Mouse (Mus musculus) activated CD4-positive, CD25-positive, alpha-beta regulatory T cell, adult 4 months (primary cell): Measurements from ENCODE around the gene Nsun7. TPM values are rescaled to one million over a fixed set of nuclear protein-coding genes. Genes with fewer than 3 reads are reported as not detected.

Experiments
- ATAC-seq: one replicate; pipeline ENCODE4 v1.8.0; 2017
- polyA plus RNA-seq, 2 experiments: library from polyadenylated mRNA; unstranded; fragments of 100-300 nt; shearing (Covaris generic); gene quantifications; one replicate each; pipeline ENCODE4 v1.2.1; 2017

Gene Nsun7
- polyA plus RNA-seq, 2 experiments from 2014 or later = 0.17 to 0.65 TPM

- no peak for ATAC-seq
These were observed 21.0 kb downstream of the Nsun7 start for GRCm38 (mm10) chr5:66280742-66281141.

DNA sequence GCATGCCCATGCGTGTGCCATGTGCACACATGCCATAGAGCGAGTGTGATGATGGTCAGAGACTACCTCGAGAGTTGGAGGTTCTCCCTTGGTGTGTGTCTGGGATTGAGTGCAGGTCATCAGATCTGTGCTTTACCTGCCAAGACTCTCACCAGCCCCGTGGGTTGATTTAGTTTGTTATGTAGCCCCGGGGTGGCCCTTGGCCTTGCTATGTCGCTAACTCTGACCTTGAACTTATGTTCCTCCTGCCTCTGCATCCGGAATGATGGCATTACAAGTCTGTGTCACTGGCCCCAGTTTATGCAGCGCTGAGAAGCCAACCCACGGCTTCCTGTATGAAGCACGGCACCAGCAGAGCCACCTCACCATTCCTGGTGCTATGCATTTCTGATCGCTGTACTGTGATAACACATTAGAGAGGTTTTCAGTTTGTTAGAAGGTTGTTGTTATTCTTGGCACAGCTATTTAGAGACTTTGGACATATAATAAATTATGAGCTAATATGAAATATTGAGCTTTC is 34.5 kb downstream of the Nsun7 start:
- ATAC-seq = no peak

DNA sequence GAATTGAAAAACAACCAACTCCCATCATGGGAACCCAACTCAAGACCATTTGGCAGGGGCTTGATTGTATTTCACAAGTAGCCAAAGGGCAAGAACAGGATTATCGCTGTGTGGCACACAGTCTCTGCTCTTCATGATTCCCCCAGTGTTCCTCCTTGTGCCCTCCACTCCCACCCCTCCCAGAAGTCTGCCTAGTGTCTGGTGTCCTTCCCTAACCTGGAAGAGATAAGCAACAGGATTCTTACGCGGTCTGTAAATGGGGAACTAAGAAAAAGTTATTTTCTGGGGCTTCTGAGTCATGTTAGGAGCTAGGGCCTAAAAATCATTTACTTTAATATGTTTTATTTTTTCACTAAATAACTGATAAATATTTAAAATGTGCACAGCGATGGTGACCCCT is 35.3 kb downstream of the Nsun7 start:
- no peak for ATAC-seq

DNA sequence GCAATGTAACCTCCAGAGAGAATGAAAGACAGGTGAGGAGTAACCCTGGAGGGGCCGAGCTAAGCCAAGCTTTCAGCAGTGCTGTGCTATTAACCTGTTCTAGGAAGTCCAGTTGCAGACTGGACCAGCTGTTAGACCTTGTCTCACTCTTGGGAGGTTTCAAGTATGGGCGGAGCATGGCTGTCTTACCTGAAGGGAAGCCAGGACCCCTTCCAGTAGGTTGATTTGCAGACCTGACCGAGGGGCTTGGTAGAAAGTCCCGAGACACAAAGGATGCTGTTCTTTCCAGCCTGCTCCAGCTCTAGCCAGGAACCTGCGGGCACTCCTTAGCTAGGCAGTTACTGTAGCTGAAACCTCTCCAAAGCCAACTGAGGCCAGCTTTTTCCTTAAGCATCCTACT is 36.4 kb downstream of the Nsun7 start:
- no peak for ATAC-seq

DNA sequence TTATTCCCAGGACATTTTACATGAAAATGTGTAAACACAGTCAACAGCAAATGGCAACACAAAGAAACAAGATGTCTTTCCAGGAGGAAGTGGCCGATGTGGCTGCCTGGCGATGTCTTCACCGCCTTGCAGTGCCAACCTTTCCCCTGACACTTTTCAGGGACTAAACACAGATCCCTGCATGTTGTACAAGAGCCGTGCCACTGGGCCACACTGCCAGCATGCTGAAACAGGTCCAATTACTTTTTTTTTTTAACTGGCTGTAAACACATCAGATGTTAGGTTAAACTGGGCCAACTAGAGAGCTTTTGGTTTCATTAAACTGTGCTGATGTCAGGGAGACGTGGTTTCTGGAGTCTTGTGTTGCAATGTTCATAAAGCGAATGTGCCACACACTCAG is 39.2 kb downstream of the Nsun7 start:
- ATAC-seq = no peak

- ATAC-seq = no peak
These were observed 40.9 kb downstream of the Nsun7 start for GRCm38 (mm10) chr5:66300576-66300975.

DNA sequence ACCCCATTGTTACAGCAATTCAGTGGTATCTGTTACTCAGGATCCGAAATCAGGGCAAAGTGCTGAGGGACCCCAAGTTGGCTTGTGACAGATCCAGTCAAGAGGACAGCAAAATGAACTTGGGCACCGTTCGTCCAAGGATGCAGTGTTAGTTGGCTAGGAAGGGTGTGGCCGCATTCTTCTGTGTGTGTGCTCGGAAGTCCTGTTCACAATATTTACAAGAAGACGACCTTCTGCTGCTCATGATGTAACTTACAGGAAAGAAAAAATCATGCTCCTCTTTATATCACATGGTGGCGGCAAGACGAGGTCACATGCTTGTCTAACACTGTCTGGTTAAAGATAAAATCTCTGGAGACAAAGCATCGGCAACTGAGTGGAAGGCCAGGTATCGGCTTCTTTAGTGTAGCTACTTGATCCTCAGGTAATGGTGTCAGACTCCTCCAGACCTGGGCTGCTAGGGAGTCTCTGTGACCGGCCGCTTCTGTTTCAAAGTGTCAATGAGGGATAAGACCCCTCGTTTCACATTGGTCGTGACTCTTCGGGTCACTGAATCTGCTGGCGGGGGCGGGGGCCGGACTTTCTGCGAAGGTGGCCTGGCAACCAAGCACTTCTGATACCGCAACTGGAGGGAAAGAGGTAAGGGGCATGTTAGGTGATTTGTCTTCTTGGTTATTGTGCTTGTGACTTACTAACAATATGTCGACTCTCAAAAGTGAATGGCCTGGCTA is 42.6 kb downstream of the Nsun7 start:
- ATAC-seq = no peak

GRCm38 (mm10) chr5:66302873-66303272 is 43.2 kb downstream of the Nsun7 start:
- no peak for ATAC-seq

GRCm38 (mm10) chr5:66304300-66305067 is 44.8 kb downstream of the Nsun7 start:
- ATAC-seq = no peak

GRCm38 (mm10) chr5:66305511-66305910 is 45.8 kb downstream of the Nsun7 start:
- no peak for ATAC-seq

GRCm38 (mm10) chr5:66310328-66310727 is 50.6 kb downstream of the Nsun7 start:
- ATAC-seq = no peak

GRCm38 (mm10) chr5:66310806-66311205 is 51.1 kb downstream of the Nsun7 start:
- ATAC-seq = no peak

DNA sequence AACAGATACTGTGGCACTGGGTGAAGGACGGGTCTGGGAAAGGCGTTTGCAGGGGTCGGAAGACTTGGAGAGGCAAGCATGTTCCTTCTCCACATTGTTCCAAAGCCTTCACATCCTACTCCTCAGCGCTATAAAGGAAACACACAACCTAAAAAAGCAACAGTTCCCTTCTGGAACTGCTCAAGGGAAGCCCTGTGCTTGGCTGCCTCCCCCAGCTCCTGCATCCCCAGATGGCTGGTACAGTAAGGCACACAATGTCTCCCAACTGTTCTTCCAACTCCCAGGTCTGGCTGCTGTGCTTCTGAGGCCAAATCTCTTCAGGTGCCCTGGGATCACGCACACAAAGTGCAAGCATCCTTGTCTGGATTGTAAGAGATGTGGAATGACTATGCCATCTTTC is 56.1 kb downstream of the Nsun7 start:
- ATAC-seq = no peak

- no peak for ATAC-seq
These were observed 59.6 kb downstream of the Nsun7 start for GRCm38 (mm10) chr5:66319341-66319740.

DNA sequence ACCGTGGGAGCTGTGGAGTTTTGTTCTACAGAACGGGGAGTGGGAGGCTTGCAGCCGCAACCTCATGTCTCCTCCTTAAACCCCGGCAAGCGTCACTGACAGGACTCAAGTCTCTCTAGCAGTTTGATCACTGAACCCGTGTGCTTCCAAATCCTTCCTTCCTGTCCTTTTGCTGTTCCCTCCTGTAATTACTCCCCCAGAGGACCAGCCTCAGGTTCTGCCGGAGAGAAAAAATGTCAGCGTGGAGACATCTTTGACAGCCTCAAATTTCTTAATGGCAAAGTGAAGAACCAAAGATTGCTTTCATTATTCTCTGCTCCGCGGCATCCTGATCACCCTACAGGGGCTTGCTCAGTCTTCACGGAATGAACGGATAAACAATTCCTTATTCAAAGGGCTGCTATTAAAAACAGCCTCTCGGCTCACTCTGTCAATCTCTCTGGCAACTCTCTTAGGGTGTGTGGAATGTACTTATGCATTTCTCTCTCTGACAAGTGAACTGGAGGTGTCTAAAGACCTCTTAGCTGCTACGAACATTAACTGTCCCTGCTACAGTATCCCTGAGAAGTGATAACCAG is 60.2 kb downstream of the Nsun7 start:
- ATAC-seq = no peak

- no peak for ATAC-seq
These were observed 63.4 kb downstream of the Nsun7 start for GRCm38 (mm10) chr5:66323131-66323530.

- no peak for ATAC-seq
These were observed 63.9 kb downstream of the Nsun7 start for GRCm38 (mm10) chr5:66323603-66324002.

DNA sequence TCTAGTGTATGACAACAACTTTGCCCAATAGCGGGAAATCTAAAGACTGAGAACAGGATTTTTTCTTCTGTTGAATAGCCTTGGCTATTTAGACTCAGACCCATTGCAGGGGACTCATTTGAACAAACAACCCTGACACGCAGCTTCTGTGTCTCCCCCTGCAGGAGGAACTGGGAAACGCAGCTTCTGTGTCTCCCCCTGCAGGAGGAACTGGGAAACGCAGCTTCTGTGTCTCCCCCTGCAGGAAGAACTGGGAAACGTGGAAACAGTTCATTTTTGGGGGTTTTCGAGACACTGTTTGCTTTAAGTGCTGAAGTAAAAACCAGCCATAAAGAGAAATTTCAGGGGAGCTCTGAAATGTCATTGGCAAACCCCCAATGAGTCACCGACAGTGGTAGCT is 66.7 kb downstream of the Nsun7 start:
- no peak for ATAC-seq

- ATAC-seq = no peak
These were observed 68.4 kb downstream of the Nsun7 start for GRCm38 (mm10) chr5:66327949-66328726.

GRCm38 (mm10) chr5:66328766-66329165 is 69.1 kb downstream of the Nsun7 start:
- ATAC-seq = no peak

GRCm38 (mm10) chr5:66330806-66331205 is 71.1 kb downstream of the Nsun7 start:
- ATAC-seq = no peak

GRCm38 (mm10) chr5:66337025-66337968 is 77.6 kb downstream of the Nsun7 start:
- peak; percentile 52 for ATAC-seq
